Mouse (Mus musculus) stomach, postnatal 0 days (tissue): ENCODE measurements around the gene Grb7. TPM values are rescaled to one million over a fixed set of nuclear protein-coding genes. Genes with fewer than 3 reads are reported as not detected.

Source experiments
- ATAC-seq: fragments of 200-750 bp; cut with Nextera tagmentation; 2 replicates; pipeline ENCODE4 v1.8.0; 2017; ENCODE audit not compliant: low FRiP score, low TSS enrichment
- DNase-seq: peaks from one replicate; pipeline ENCODE4 v3.0.0-alpha.2; 2016; ENCODE audit warnings: low spot score
- H3K27ac ChIP-seq: fragments of 300-500 bp; sonication (generic); replicated peaks from 2 replicates; pipeline ENCODE4 v1.5.1; 2014; ENCODE audit warnings: mild to moderate bottlenecking, control low read depth
- H3K27me3 ChIP-seq: fragments of 300-500 bp; sonication (generic); 2 replicates; pipeline ENCODE4 v1.6.1; 2014; ENCODE audit warnings: low read length; ENCODE audit not compliant: control insufficient read depth, insufficient read depth
- H3K36me3 ChIP-seq: fragments of 300-500 bp; sonication (generic); 2 replicates; pipeline ENCODE4 v1.6.1; 2014; ENCODE audit warnings: low read length, mixed read lengths; ENCODE audit not compliant: control insufficient read depth, insufficient read depth
- H3K4me1 ChIP-seq: fragments of 300-500 bp; sonication (generic); replicated peaks from 2 replicates; pipeline ENCODE4 v1.6.1; 2014; ENCODE audit warnings: antibody characterized with exemption; ENCODE audit not compliant: control insufficient read depth, insufficient read depth
- H3K4me2 ChIP-seq: fragments of 300-500 bp; sonication (generic); replicated peaks from 2 replicates; pipeline ENCODE4 v1.6.1; 2014; ENCODE audit warnings: low read depth, mild to moderate bottlenecking, control low read depth, moderate library complexity
- H3K4me3 ChIP-seq: fragments of 300-500 bp; sonication (generic); 2 replicates; pipeline ENCODE4 v1.5.1; 2014; ENCODE audit warnings: low read depth, low read length, control low read depth
- H3K9ac ChIP-seq: fragments of 300-500 bp; sonication (generic); 2 replicates; pipeline ENCODE4 v1.6.1; 2014; ENCODE audit warnings: mild to moderate bottlenecking, low read length, control low read depth, mixed read lengths
- H3K9me3 ChIP-seq: fragments of 300-500 bp; sonication (generic); 2 replicates; pipeline ENCODE4 v1.6.1; 2016; ENCODE audit warnings: low read length; ENCODE audit not compliant: control insufficient read depth
- CTCF ChIP-seq: IDR thresholded peaks from 2 replicates; pipeline ENCODE4 v1.5.1; 2016; ENCODE audit warnings: antibody characterized with exemption, low read depth, mild to moderate bottlenecking, moderate library complexity
- EP300 ChIP-seq: optimal IDR thresholded peaks from 2 replicates; pipeline ENCODE3; 2016; ENCODE audit warnings: antibody characterized with exemption
- WGBS: fragments of 180-500 bp; shearing (Covaris S2); extraction: QIAGEN DNeasy Blood & Tissue Kit; methylation state at CpG from one replicate; pipeline ENCODE4 v1.1.7; 2014; 5-methylcytosine and 5-hydroxymethylcytosine counted together
- polyA plus RNA-seq: library from polyadenylated mRNA; unstranded; fragments of >200 nt; fragmentation: Nextera tagmentation; extraction: Ambion mirVana; gene quantifications from 2 replicates; pipeline ENCODE4 v1.2.1, GENCODE M21; 2015

The Grb7 gene
- 23.0 and 23.8 TPM in 2 replicates for polyA plus RNA-seq

GRCm38 (mm10) chr11:98446213-98446561 lies at the start of gene Grb7:
TSS of gene Grb7 (plus strand) at chr11:98446394.
- 16% methylated on average over 5 of the region's 5 CpGs for WGBS
- ATAC-seq, result peak; percentile 0; the same call in 1 of the 2 replicates
- no peak for TF ChIP-seq EP300
- TF ChIP-seq CTCF, result no peak
- Histone ChIP-seq H3K36me3 (no peaks in the 10 kb centered on the region), H3K27me3 (no peaks in the 10 kb centered on the region), H3K9me3 (no peaks in the 10 kb centered on the region), H3K27ac (peak within 1 kb of the TSS; percentile 87), H3K9ac (peak within 1 kb of the TSS; percentile 56), H3K4me1 (no peaks in the 10 kb centered on the region; the same call in 1 of the 2 replicates), H3K4me3 (peak within 1 kb of the TSS; percentile 47), H3K4me2 (peak within 1 kb of the TSS; percentile 55)
- DNase-seq, result peak; percentile 48

GRCm38 (mm10) chr11:98397946-98398345 lies 48.2 kb upstream of the Grb7 start:
- Histone ChIP-seq H3K4me2 (no peak overlapping the region), H3K9me3 (no peaks in the 10 kb centered on the region), H3K4me1 (0 out of 2 replicates have a peak, but pooled peaks cover 5% of the 10 kb centered on the region), H3K27ac (no peak overlapping the region), H3K9ac (no peak overlapping the region), H3K36me3 (no peaks in the 10 kb centered on the region; the same call in 1 of the 2 replicates), H3K27me3 (no peaks in the 10 kb centered on the region), H3K4me3 (no peak overlapping the region)
- DNase-seq (no peak), ATAC-seq (no peak)
- no peak for TF ChIP-seq CTCF
- TF ChIP-seq EP300, result no peak
- WGBS, result 87% methylated on average over 7 of the region's 7 CpGs

GRCm38 (mm10) chr11:98400161-98400726 lies 46.0 kb upstream of the Grb7 start, which contains the start of gene Pgap3:
TSS of gene Pgap3 (minus strand) at chr11:98400490.
- ATAC-seq (peak; percentile 85), DNase-seq (peak; percentile 93)
- WGBS, result under 1% methylated on average over 39 of the region's 40 CpGs
- Histone ChIP-seq H3K36me3 (no peaks in the 10 kb centered on the region; the same call in 1 of the 2 replicates), H3K9me3 (no peaks in the 10 kb centered on the region), H3K4me3 (peak within 1 kb of the TSS; percentile 67), H3K4me2 (peak within 1 kb of the TSS; percentile 63), H3K4me1 (0 out of 2 replicates have a peak, but pooled peaks cover 2% of the 10 kb centered on the region), H3K27me3 (no peaks in the 10 kb centered on the region), H3K9ac (peak within 1 kb of the TSS; percentile 83), H3K27ac (peak within 1 kb of the TSS; percentile 98)
- peak; percentile 24 for TF ChIP-seq EP300
- no peak for TF ChIP-seq CTCF

GRCm38 (mm10) chr11:98400816-98401215 lies 45.4 kb upstream of the Grb7 start:
- Histone ChIP-seq H3K36me3 (no peaks in the 10 kb centered on the region; the same call in 1 of the 2 replicates), H3K4me3 (peak overlapping the region; percentile 67), H3K9me3 (no peaks in the 10 kb centered on the region), H3K27ac (peak overlapping the region; percentile 98), H3K27me3 (no peaks in the 10 kb centered on the region), H3K9ac (peak overlapping the region; percentile 83), H3K4me1 (0 out of 2 replicates have a peak, but pooled peaks cover 2% of the 10 kb centered on the region), H3K4me2 (peak overlapping the region; percentile 63)
- DNase-seq (no peak), ATAC-seq (peak; percentile 65)
- TF ChIP-seq EP300, result no peak
- no peak for TF ChIP-seq CTCF
- WGBS, result 38% methylated on average over 3 of the region's 3 CpGs

GRCm38 (mm10) chr11:98406621-98407020 lies 39.6 kb upstream of the Grb7 start:
- no peak overlapping the region for H3K4me3 ChIP-seq
- DNase-seq, result no peak
- H3K9me3 ChIP-seq, result no peaks in the 10 kb centered on the region
- H3K9ac ChIP-seq, result no peak overlapping the region
- no peak for ATAC-seq
- H3K36me3 ChIP-seq, result no peaks in the 10 kb centered on the region
- no peak overlapping the region for H3K27ac ChIP-seq
- no peaks in the 10 kb centered on the region for H3K27me3 ChIP-seq
- no peak overlapping the region for H3K4me2 ChIP-seq
- peaks cover under 1% of the 10 kb centered on the region; the same call in 1 of the 2 replicates for H3K4me1 ChIP-seq
- 61% methylated on average over 6 of the region's 6 CpGs for WGBS
- no peak for TF ChIP-seq EP300
- no peak for TF ChIP-seq CTCF

GRCm38 (mm10) chr11:98408872-98409271 lies 37.3 kb upstream of the Grb7 start:
- Histone ChIP-seq H3K4me3 (0 out of 2 replicates have a peak overlapping the region, but pooled peaks have one; percentile 2), H3K27ac (peak overlapping the region; percentile 76), H3K4me1 (peaks cover 4% of the 10 kb centered on the region; the same call in 1 of the 2 replicates), H3K9ac (peak overlapping the region; percentile 50), H3K4me2 (peak overlapping the region; percentile 36), H3K27me3 (no peaks in the 10 kb centered on the region), H3K9me3 (no peaks in the 10 kb centered on the region), H3K36me3 (no peaks in the 10 kb centered on the region)
- DNase-seq, result peak; percentile 70
- peak; percentile 55 for ATAC-seq
- WGBS, result 39% methylated on average over 8 of the region's 8 CpGs
- TF ChIP-seq CTCF, result no peak
- no peak for TF ChIP-seq EP300
